Mouse (Mus musculus) midbrain, embryonic 16.5 days (tissue): ENCODE measurements around the gene Rad51b. TPM values are rescaled to one million over a fixed set of nuclear protein-coding genes. Genes with fewer than 3 reads are reported as not detected.

Experiments
- ATAC-seq: fragments of 200-750 bp; cut with Nextera tagmentation; 2 replicates; pipeline ENCODE4 v1.8.0; 2017; ENCODE audit warnings: moderate TSS enrichment
- H3K27ac ChIP-seq: fragments of 300-500 bp; sonication (generic); 2 replicates; pipeline ENCODE4 v1.5.1; 2014; ENCODE audit warnings: mild to moderate bottlenecking, low read length, mixed read lengths
- H3K27me3 ChIP-seq: fragments of 300-500 bp; sonication (generic); 2 replicates; pipeline ENCODE4 v1.6.1; 2014; ENCODE audit warnings: low read depth, low read length, mixed read lengths; ENCODE audit not compliant: control insufficient read depth, insufficient read depth
- H3K36me3 ChIP-seq: fragments of 300-500 bp; sonication (generic); 2 replicates; pipeline ENCODE4 v1.6.1; 2014; ENCODE audit warnings: mild to moderate bottlenecking, low read length, moderate library complexity, mixed read lengths; ENCODE audit not compliant: control insufficient read depth, insufficient read depth
- H3K4me1 ChIP-seq: fragments of 300-500 bp; sonication (generic); 2 replicates; pipeline ENCODE4 v1.6.1; 2014; ENCODE audit warnings: mild to moderate bottlenecking, low read length, mixed read lengths; ENCODE audit not compliant: control insufficient read depth, insufficient read depth
- H3K4me2 ChIP-seq: fragments of 300-500 bp; sonication (generic); 2 replicates; pipeline ENCODE4 v1.6.1; 2014; ENCODE audit warnings: mild to moderate bottlenecking, low read length, mixed read lengths
- H3K4me3 ChIP-seq: fragments of 300-500 bp; sonication (generic); 2 replicates; pipeline ENCODE4 v1.5.1; 2014; ENCODE audit warnings: low read depth, mild to moderate bottlenecking, low read length, moderate library complexity, mixed read lengths
- H3K9ac ChIP-seq: fragments of 300-500 bp; sonication (generic); 2 replicates; pipeline ENCODE4 v1.6.1; 2014; ENCODE audit warnings: low read depth, low read length, mixed read lengths
- H3K9me3 ChIP-seq: fragments of 300-500 bp; sonication (generic); replicated peaks from 2 replicates; pipeline ENCODE4 v1.6.1; 2014; ENCODE audit warnings: mild to moderate bottlenecking, low read length, mixed read lengths; ENCODE audit not compliant: control insufficient read depth, poor library complexity, severe bottlenecking
- WGBS: fragments of 180-500 bp; shearing (Covaris S2); extraction: QIAGEN DNeasy Blood & Tissue Kit; methylation state at CpG from one replicate; pipeline ENCODE4 v1.1.7; 2014; 5-methylcytosine and 5-hydroxymethylcytosine counted together
- polyA plus RNA-seq: library from polyadenylated mRNA; unstranded; fragments of >200 nt; fragmentation: Nextera tagmentation; extraction: Ambion mirVana; gene quantifications from 2 replicates; pipeline ENCODE4 v1.2.1, GENCODE M21; 2015

Gene Rad51b
- polyA plus RNA-seq, 1 experiment from 2014 or later = 1.5 TPM

DNA sequence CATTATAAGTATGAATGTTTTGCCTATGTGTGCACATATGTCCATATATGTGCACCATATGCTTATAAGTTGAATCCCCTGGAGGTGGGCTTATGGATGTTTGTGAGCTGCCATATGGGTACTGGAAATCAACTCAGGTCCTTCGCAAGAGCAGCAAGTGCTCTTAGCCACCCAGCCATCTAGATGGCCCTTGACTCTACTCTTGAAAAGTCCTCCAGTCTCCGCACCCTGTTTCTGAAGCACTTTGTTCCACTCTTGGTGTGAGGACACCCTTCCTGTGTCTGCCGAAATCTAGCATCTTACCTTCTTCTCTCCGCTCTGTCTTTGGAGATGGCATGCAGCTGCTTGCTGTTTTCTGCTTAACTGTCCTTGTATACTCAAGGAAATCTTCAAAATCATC lies 291.7 kb downstream of the Rad51b start:
- no peak overlapping the region for H3K4me2 ChIP-seq
- no peaks in the 10 kb centered on the region for H3K4me1 ChIP-seq
- no peak for ATAC-seq
- H3K4me3 ChIP-seq = no peak overlapping the region
- WGBS = 98% methylated on average over 4 of the region's 4 CpGs
- no peaks in the 10 kb centered on the region for H3K36me3 ChIP-seq
- H3K9ac ChIP-seq = no peak overlapping the region
- no peaks in the 10 kb centered on the region for H3K9me3 ChIP-seq
- no peaks in the 10 kb centered on the region for H3K27me3 ChIP-seq
- H3K27ac ChIP-seq = no peak overlapping the region

DNA sequence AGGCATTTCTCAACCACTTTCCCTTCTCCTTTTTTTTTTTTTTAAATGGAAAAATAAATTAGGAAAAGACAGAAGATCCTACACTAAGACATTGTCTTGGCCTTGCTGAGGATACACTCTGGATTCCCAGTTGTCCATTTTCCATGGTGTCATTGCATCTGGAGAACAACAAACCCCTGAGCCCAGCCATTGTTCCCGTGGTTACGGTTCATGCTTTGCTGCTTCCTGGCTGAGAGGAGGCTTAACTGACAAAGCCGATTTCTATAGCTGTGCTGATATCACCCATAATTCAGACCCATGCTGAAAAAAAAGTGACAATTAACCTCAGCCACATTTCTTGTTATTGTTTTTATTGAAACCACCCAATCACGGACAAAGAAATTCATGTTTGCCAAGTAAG lies 295.1 kb downstream of the Rad51b start:
- Histone ChIP-seq H3K4me3 (no peak overlapping the region), H3K27me3 (no peaks in the 10 kb centered on the region), H3K4me1 (no peaks in the 10 kb centered on the region), H3K4me2 (no peak overlapping the region), H3K9ac (no peak overlapping the region), H3K27ac (no peak overlapping the region), H3K36me3 (no peaks in the 10 kb centered on the region), H3K9me3 (no peaks in the 10 kb centered on the region)
- WGBS = 14% methylated on average over 4 of the region's 4 CpGs
- no peak for ATAC-seq

DNA sequence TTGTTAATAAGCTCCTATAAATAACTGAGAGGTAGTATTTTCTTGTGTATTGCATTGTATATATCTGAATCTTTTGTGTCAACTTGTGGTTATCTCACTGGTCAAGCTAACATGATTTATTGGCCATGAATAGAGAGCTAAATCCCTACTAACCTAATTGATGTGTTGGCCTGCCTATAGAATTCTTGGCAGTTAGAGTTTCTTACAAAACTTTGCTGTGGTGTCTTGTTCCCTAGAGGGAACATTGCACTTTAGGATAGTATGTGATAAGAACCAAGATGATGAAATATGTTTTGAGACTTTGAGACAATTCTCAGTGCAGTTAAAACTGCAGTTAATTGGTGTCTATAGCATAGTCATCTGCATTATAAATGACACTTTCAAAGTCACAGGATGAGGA lies 299.8 kb downstream of the Rad51b start:
- ATAC-seq = no peak
- no peak overlapping the region for H3K9ac ChIP-seq
- no peak overlapping the region for H3K27ac ChIP-seq
- peaks cover 3% of the 10 kb centered on the region; the same call in 1 of the 2 replicates for H3K4me1 ChIP-seq
- no peak overlapping the region for H3K4me3 ChIP-seq
- H3K27me3 ChIP-seq = no peaks in the 10 kb centered on the region
- H3K36me3 ChIP-seq = no peaks in the 10 kb centered on the region
- no peaks in the 10 kb centered on the region for H3K9me3 ChIP-seq
- H3K4me2 ChIP-seq = no peak overlapping the region

DNA sequence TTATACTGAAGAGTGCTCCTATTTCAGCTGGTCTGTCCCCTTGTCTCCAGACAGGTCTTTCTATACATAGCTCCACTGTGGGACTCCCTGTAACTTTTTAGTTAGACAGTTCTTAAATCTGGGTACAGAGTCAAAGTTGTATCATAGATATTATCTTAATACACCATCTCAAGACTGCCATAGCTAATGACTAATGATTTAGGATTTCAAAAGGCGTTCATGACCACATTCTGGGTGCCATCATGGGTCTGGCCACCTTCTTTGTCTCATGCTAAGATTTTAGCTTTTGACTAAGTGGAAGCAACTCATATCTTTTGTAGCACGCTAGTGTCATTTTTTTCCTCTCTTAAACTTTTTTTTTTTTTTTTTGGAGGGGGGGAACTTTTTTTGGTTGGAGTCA lies 300.3 kb downstream of the Rad51b start:
- peaks cover 3% of the 10 kb centered on the region; the same call in 1 of the 2 replicates for H3K4me1 ChIP-seq
- H3K9ac ChIP-seq = no peak overlapping the region
- no peaks in the 10 kb centered on the region for H3K27me3 ChIP-seq
- H3K4me2 ChIP-seq = no peak overlapping the region
- H3K4me3 ChIP-seq = no peak overlapping the region
- H3K27ac ChIP-seq = no peak overlapping the region
- WGBS = 97% methylated on average over 2 of the region's 2 CpGs
- no peak for ATAC-seq
- no peaks in the 10 kb centered on the region for H3K36me3 ChIP-seq
- H3K9me3 ChIP-seq = no peaks in the 10 kb centered on the region

DNA sequence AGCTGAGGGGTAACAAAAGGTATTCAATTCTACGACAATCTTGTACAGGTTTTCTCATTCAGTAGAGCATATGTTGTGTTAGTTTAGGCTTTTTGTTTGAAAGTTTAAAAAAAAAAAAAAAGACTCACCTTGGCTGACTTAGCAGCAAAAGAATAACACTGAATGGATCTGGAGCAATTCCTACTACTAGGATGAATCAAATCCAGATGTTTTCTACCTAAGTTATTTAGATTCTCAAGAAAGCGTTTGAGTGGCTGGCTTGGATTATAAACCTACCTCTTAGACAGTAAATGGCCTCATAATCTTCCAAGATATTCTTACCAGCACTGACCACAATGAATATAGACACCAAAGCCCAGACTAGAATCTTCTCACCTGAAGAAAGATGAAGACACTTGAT lies 300.7 kb downstream of the Rad51b start:
- no peaks in the 10 kb centered on the region for H3K36me3 ChIP-seq
- H3K27ac ChIP-seq = no peak overlapping the region
- H3K4me3 ChIP-seq = no peak overlapping the region
- no peaks in the 10 kb centered on the region for H3K27me3 ChIP-seq
- no peak overlapping the region for H3K9ac ChIP-seq
- peaks cover 3% of the 10 kb centered on the region; the same call in 1 of the 2 replicates for H3K4me1 ChIP-seq
- ATAC-seq = no peak
- 81% methylated on average over 2 of the region's 2 CpGs for WGBS
- no peak overlapping the region for H3K4me2 ChIP-seq
- no peaks in the 10 kb centered on the region for H3K9me3 ChIP-seq

DNA sequence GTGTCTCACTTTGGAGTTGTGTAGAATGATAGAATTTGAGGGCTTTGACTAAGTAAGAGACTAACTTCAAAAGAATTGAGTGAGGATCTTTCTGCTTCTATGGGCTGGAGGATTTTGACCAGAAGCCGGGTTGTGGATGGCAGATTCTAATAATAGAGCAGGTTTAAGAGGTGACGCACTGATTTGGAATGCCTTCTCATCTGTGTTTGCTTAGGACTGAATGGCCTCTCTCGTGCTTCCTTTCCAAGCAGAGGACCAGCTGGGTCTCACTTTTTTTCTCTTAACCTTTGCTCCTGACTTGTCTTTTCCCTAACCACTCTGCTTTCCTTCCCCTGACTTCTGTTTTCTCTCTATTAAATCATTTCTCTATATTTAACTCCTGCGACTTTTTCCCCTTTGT lies 301.4 kb downstream of the Rad51b start:
- Histone ChIP-seq H3K27ac (no peak overlapping the region), H3K4me1 (peaks cover 3% of the 10 kb centered on the region; the same call in 1 of the 2 replicates), H3K36me3 (no peaks in the 10 kb centered on the region), H3K4me2 (no peak overlapping the region), H3K27me3 (no peaks in the 10 kb centered on the region), H3K4me3 (no peak overlapping the region), H3K9me3 (no peaks in the 10 kb centered on the region), H3K9ac (no peak overlapping the region)
- WGBS = 44% methylated on average over 4 of the region's 4 CpGs
- ATAC-seq = no peak

DNA sequence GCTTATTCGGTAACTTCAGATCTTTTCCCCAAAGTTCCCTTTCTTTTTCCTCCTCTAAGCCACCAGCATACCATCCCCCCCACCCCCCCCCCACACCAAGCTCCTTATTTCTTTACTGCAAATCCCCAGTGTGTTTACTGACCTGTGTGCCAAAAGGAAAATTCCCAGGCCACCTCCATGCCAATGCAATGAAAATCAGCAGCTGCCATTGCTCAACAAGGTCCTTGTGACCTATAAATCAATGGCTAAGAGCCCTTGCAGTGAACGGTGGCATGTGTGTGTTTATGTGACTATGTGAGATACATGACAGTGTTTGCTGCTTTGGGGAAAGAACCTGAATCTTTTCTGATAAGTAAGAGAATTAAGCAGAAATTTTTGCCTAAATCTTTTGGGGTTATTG lies 301.8 kb downstream of the Rad51b start:
- Histone ChIP-seq H3K4me1 (peaks cover 3% of the 10 kb centered on the region; the same call in 1 of the 2 replicates), H3K9me3 (no peaks in the 10 kb centered on the region), H3K4me3 (no peak overlapping the region), H3K36me3 (no peaks in the 10 kb centered on the region), H3K27me3 (no peaks in the 10 kb centered on the region), H3K27ac (no peak overlapping the region), H3K4me2 (no peak overlapping the region), H3K9ac (no peak overlapping the region)
- 56% methylated on average over 2 of the region's 2 CpGs for WGBS
- ATAC-seq = no peak

DNA sequence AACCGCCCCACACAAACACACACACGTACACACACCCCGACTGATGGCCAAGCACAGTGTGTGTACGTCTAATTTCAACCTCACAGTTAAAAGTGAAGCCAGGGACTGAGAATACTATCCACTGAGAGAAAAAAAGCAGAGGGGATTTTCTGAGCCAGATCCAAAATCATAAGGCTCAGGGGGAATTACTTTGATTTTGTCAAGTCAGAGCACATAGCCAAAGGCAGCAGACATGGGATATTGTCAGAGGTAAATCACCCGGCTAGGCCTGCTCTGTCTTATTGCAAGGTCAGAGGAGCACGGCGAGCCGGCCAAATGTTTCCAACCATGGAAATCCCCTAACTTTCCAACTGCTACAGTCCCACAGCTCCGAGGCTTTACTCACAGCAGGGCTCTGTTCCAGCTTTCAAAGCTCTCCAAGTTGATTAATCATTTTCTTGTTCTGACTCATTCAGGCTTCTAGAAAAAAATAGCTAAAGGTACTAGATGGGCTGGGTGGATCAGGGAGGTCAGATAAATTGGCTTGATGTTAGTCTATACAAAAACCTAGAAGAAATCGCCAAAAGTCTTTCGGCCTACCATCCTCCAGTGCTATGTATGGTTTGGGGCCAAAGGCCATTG lies 303.2 kb downstream of the Rad51b start:
- WGBS = 30% methylated on average over 11 of the region's 11 CpGs
- H3K27ac ChIP-seq = peak overlapping the region; percentile 1; the same call in 1 of the 2 replicates
- H3K9me3 ChIP-seq = no peaks in the 10 kb centered on the region
- H3K4me2 ChIP-seq = no peak overlapping the region
- H3K27me3 ChIP-seq = no peaks in the 10 kb centered on the region
- H3K9ac ChIP-seq = no peak overlapping the region
- H3K36me3 ChIP-seq = no peaks in the 10 kb centered on the region
- no peak overlapping the region for H3K4me3 ChIP-seq
- peaks cover 3% of the 10 kb centered on the region; the same call in 1 of the 2 replicates for H3K4me1 ChIP-seq
- ATAC-seq = no peak

DNA sequence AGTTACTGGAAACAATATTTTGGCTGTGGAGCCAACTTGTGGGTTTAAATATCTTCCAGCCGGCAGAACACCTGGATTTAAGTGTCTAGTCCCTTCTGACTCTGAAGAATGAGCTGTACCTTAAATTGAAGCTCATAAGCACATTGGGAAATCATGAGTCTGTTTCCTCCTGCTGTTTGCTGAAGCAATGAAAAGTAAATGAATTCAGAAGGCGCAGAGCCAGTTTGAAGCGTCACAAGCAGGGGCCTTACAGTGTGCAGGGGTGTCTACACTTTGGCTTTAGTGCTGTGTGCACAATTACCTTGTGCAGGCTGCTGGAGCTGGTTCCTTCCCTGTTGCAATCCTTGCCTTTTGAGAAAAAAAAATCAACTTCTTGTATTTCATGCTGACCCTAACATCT lies 305.6 kb downstream of the Rad51b start:
- Histone ChIP-seq H3K9me3 (no peaks in the 10 kb centered on the region), H3K4me1 (peaks cover 3% of the 10 kb centered on the region; the same call in 1 of the 2 replicates), H3K36me3 (no peaks in the 10 kb centered on the region), H3K27me3 (no peaks in the 10 kb centered on the region), H3K27ac (no peak overlapping the region), H3K4me3 (no peak overlapping the region), H3K9ac (no peak overlapping the region), H3K4me2 (no peak overlapping the region)
- no peak for ATAC-seq
- WGBS = 82% methylated on average over 3 of the region's 3 CpGs
